Mouse (Mus musculus): ENCODE data around the gene Rab14. TPM values are rescaled to one million over a fixed set of nuclear protein-coding genes. Genes with fewer than 3 reads are reported as not detected.

Rab14 gene
- polyA plus RNA-seq (2016; fragmentation: Nextera tagmentation; extraction: Ambion mirVana) = 254 and 286 TPM in 2 replicates

- Histone ChIP-seq H3K4me3 (peak within 1 kb of the TSS; percentile 100), H3K27ac (peak within 1 kb of the TSS; percentile 99), H3K27me3 (ENCODE audit: insufficient read depth, poor library complexity, severe bottlenecking) (no peaks in the 10 kb centered on the region), H3K4me1 (replicated peaks) (peaks cover 25% of the 10 kb centered on the region), H3K36me3 (peaks cover 14% of the 10 kb centered on the region), H3K9me3 (no peaks in the 10 kb centered on the region)
- peak; percentile 100 for DNase-seq (ENCODE audit: low spot score)
- under 1% methylated on average over 47 of the region's 47 CpGs for WGBS
Measured at GRCm38 (mm10) chr2:35200898-35201668, at the start of gene Rab14. Gene Rab14 (minus strand): TSS chr2:35201120.

- no peak overlapping the region for H3K27ac ChIP-seq
- H3K4me3 ChIP-seq = no peak overlapping the region
- no peaks in the 10 kb centered on the region for H3K9me3 ChIP-seq
- H3K4me1 ChIP-seq (replicated peaks) = peaks cover 9% of the 10 kb centered on the region
- no peaks in the 10 kb centered on the region; the same call in 1 of the 2 replicates for H3K27me3 ChIP-seq (ENCODE audit: insufficient read depth, poor library complexity, severe bottlenecking)
- no peaks in the 10 kb centered on the region for H3K36me3 ChIP-seq
- no peak for DNase-seq (ENCODE audit: low spot score)
- WGBS = 83% methylated on average over 5 of the region's 5 CpGs
Measured at GRCm38 (mm10) chr2:35247763-35248162, 46.8 kb upstream of the Rab14 start.

- no peak for DNase-seq (ENCODE audit: low spot score)
- no peaks in the 10 kb centered on the region for H3K9me3 ChIP-seq
- no peak overlapping the region for H3K27ac ChIP-seq
- whole genome bisulfite sequencing = 62% methylated on average over 3 of the region's 3 CpGs
- no peaks in the 10 kb centered on the region for H3K27me3 ChIP-seq (ENCODE audit: insufficient read depth, poor library complexity, severe bottlenecking)
- no peaks in the 10 kb centered on the region for H3K36me3 ChIP-seq
- H3K4me1 ChIP-seq (replicated peaks) = no peaks in the 10 kb centered on the region
- no peak overlapping the region for H3K4me3 ChIP-seq
Measured at GRCm38 (mm10) chr2:35244241-35244640, 43.3 kb upstream of the Rab14 start.

GRCm38 (mm10) chr2:35235021-35235420 lies 34.1 kb upstream of the Rab14 start:
- WGBS = 83% methylated on average over 6 of the region's 6 CpGs
- H3K4me1 ChIP-seq (replicated peaks) = peaks cover 21% of the 10 kb centered on the region
- no peaks in the 10 kb centered on the region for H3K9me3 ChIP-seq
- H3K27ac ChIP-seq = no peak overlapping the region
- no peak overlapping the region for H3K4me3 ChIP-seq
- H3K36me3 ChIP-seq = no peaks in the 10 kb centered on the region
- DNase-seq (ENCODE audit: low spot score) = no peak
- no peaks in the 10 kb centered on the region for H3K27me3 ChIP-seq (ENCODE audit: insufficient read depth, poor library complexity, severe bottlenecking)

GRCm38 (mm10) chr2:35233898-35234297 lies 33.0 kb upstream of the Rab14 start:
- WGBS = 22% methylated on average over 3 of the region's 3 CpGs
- Histone ChIP-seq H3K4me1 (replicated peaks) (peaks cover 26% of the 10 kb centered on the region), H3K4me3 (no peak overlapping the region), H3K27ac (no peak overlapping the region), H3K9me3 (no peaks in the 10 kb centered on the region), H3K27me3 (ENCODE audit: insufficient read depth, poor library complexity, severe bottlenecking) (no peaks in the 10 kb centered on the region), H3K36me3 (no peaks in the 10 kb centered on the region)
- DNase-seq (ENCODE audit: low spot score) = no peak

GRCm38 (mm10) chr2:35232595-35233445 lies 31.9 kb upstream of the Rab14 start:
- Histone ChIP-seq H3K36me3 (no peaks in the 10 kb centered on the region), H3K27ac (no peak overlapping the region), H3K9me3 (no peaks in the 10 kb centered on the region), H3K4me1 (replicated peaks) (peaks cover 36% of the 10 kb centered on the region), H3K27me3 (ENCODE audit: insufficient read depth, poor library complexity, severe bottlenecking) (no peaks in the 10 kb centered on the region), H3K4me3 (no peak overlapping the region)
- 70% methylated on average over 17 of the region's 17 CpGs for whole genome bisulfite sequencing
- DNase-seq (ENCODE audit: low spot score) = no peak

GRCm38 (mm10) chr2:35231871-35232270 lies 31.0 kb upstream of the Rab14 start:
- Histone ChIP-seq H3K27ac (no peak overlapping the region), H3K4me1 (replicated peaks) (peaks cover 37% of the 10 kb centered on the region), H3K4me3 (no peak overlapping the region), H3K27me3 (ENCODE audit: insufficient read depth, poor library complexity, severe bottlenecking) (no peaks in the 10 kb centered on the region), H3K36me3 (no peaks in the 10 kb centered on the region), H3K9me3 (no peaks in the 10 kb centered on the region)
- WGBS = 86% methylated on average over 2 of the region's 2 CpGs
- DNase-seq (ENCODE audit: low spot score) = no peak

- Histone ChIP-seq H3K4me1 (replicated peaks) (peaks cover 37% of the 10 kb centered on the region), H3K4me3 (no peak overlapping the region), H3K36me3 (no peaks in the 10 kb centered on the region), H3K9me3 (no peaks in the 10 kb centered on the region), H3K27ac (peak overlapping the region; percentile 30; the same call in 1 of the 2 replicates), H3K27me3 (ENCODE audit: insufficient read depth, poor library complexity, severe bottlenecking) (no peaks in the 10 kb centered on the region)
- WGBS = 38% methylated on average over 8 of the region's 8 CpGs
- DNase-seq (ENCODE audit: low spot score) = no peak
Measured at GRCm38 (mm10) chr2:35230215-35230614, 29.3 kb upstream of the Rab14 start.

- H3K4me3 ChIP-seq = no peak overlapping the region
- H3K27me3 ChIP-seq (ENCODE audit: insufficient read depth, poor library complexity, severe bottlenecking) = no peaks in the 10 kb centered on the region
- DNase-seq (ENCODE audit: low spot score) = no peak
- no peak overlapping the region for H3K27ac ChIP-seq
- WGBS = 42% methylated on average over 4 of the region's 4 CpGs
- H3K36me3 ChIP-seq = no peaks in the 10 kb centered on the region
- H3K4me1 ChIP-seq (replicated peaks) = peaks cover 29% of the 10 kb centered on the region
- H3K9me3 ChIP-seq = no peaks in the 10 kb centered on the region
Measured at GRCm38 (mm10) chr2:35228145-35228544, 27.2 kb upstream of the Rab14 start.

GRCm38 (mm10) chr2:35224285-35224684 lies 23.4 kb upstream of the Rab14 start:
- Histone ChIP-seq H3K4me3 (no peak overlapping the region), H3K9me3 (no peaks in the 10 kb centered on the region), H3K4me1 (replicated peaks) (0 out of 2 replicates have a peak, but pooled peaks cover 15% of the 10 kb centered on the region), H3K27ac (no peak overlapping the region), H3K27me3 (ENCODE audit: insufficient read depth, poor library complexity, severe bottlenecking) (no peaks in the 10 kb centered on the region), H3K36me3 (no peaks in the 10 kb centered on the region)
- 93% methylated on average over 15 of the region's 15 CpGs for WGBS
- no peak for DNase-seq (ENCODE audit: low spot score)

- Histone ChIP-seq H3K9me3 (no peaks in the 10 kb centered on the region), H3K27ac (no peak overlapping the region), H3K36me3 (no peaks in the 10 kb centered on the region), H3K27me3 (ENCODE audit: insufficient read depth, poor library complexity, severe bottlenecking) (no peaks in the 10 kb centered on the region), H3K4me3 (no peak overlapping the region), H3K4me1 (replicated peaks) (0 out of 2 replicates have a peak, but pooled peaks cover 2% of the 10 kb centered on the region)
- no peak for DNase-seq (ENCODE audit: low spot score)
- 80% methylated on average over 6 of the region's 6 CpGs for WGBS
Measured at GRCm38 (mm10) chr2:35222822-35223391, 22.0 kb upstream of the Rab14 start.

GRCm38 (mm10) chr2:35218736-35219135 lies 17.8 kb upstream of the Rab14 start:
- Histone ChIP-seq H3K9me3 (no peaks in the 10 kb centered on the region), H3K4me1 (replicated peaks) (peaks cover 18% of the 10 kb centered on the region), H3K27me3 (ENCODE audit: insufficient read depth, poor library complexity, severe bottlenecking) (no peaks in the 10 kb centered on the region), H3K27ac (no peak overlapping the region), H3K36me3 (no peaks in the 10 kb centered on the region), H3K4me3 (no peak overlapping the region)
- WGBS = 90% methylated on average over 3 of the region's 3 CpGs
- no peak for DNase-seq (ENCODE audit: low spot score)

GRCm38 (mm10) chr2:35216701-35217100 lies 15.8 kb upstream of the Rab14 start:
- no peak overlapping the region for H3K27ac ChIP-seq
- H3K9me3 ChIP-seq = no peaks in the 10 kb centered on the region
- H3K4me1 ChIP-seq (replicated peaks) = peaks cover 18% of the 10 kb centered on the region
- H3K36me3 ChIP-seq = no peaks in the 10 kb centered on the region
- no peak overlapping the region for H3K4me3 ChIP-seq
- 89% methylated on average over 2 of the region's 2 CpGs for WGBS
- no peaks in the 10 kb centered on the region for H3K27me3 ChIP-seq (ENCODE audit: insufficient read depth, poor library complexity, severe bottlenecking)
- DNase-seq (ENCODE audit: low spot score) = no peak
